Mouse (Mus musculus) C2C12 (cell line): ENCODE measurements around the gene Plet1.

Source experiments
- CTCF ChIP-seq: IDR thresholded peaks from one replicate; pipeline ENCODE4 v1.5.1; 2011; ENCODE audit not compliant: control insufficient read depth, insufficient read depth, insufficient read length
- MYOG ChIP-seq: IDR thresholded peaks from one replicate; pipeline ENCODE4 v1.6.1; 2011; ENCODE audit not compliant: control insufficient read depth, insufficient read length; ENCODE audit errors: extremely low read depth
- USF1 ChIP-seq: IDR thresholded peaks from one replicate; pipeline ENCODE4 v1.6.1; 2011; ENCODE audit warnings: low read depth, mild to moderate bottlenecking, control low read depth, moderate library complexity

- TF ChIP-seq CTCF (no peak), USF1 (no peak), MYOG (no peak)
Observed at GRCm38 (mm10) chr9:50451456-50452218, 42.7 kb upstream of the Plet1 start.
